Mouse (Mus musculus): ENCODE data around the gene Car8.
A peak's percentile ranks its signal among the peaks of the same experiment; 100 is the strongest.
"Not testable (repeated sequence)": the region's sequence is repeated elsewhere in the genome, so short reads cannot be mapped to it uniquely, and the experiment has no call there.

The Car8 gene

GRCm38 (mm10) chr4:8203367-8203766 lies 35.5 kb downstream of the Car8 start:
- DNase-seq (ENCODE audit: low read depth, low spot score), result no peak

DNA sequence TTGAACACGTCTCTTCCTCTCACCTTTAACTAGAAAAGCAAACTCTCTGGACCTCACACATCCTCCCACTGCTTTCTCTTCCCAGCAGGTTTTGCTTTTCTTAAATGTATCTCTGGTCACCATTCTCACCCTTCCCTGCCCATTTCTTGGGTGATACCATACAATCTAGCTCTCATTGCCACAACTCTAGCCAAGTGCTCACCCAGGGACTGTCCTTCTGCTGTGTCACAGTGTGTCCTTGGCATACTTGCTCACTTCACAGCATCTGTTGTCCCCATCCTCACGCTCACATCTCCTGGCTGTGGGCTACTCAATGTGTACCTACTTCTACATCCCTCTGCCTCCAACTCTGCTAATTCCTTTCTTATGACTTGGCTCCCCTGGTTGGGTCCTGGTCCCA lies 37.2 kb downstream of the Car8 start:
- no peak for DNase-seq (ENCODE audit: low read depth, low spot score)

- no peak for DNase-seq (ENCODE audit: low read depth, low spot score)
Observed at GRCm38 (mm10) chr4:8200081-8200480, 38.8 kb downstream of the Car8 start.

GRCm38 (mm10) chr4:8198033-8198432 lies 40.8 kb downstream of the Car8 start:
- no peak for DNase-seq (ENCODE audit: low read depth, low spot score)

DNA sequence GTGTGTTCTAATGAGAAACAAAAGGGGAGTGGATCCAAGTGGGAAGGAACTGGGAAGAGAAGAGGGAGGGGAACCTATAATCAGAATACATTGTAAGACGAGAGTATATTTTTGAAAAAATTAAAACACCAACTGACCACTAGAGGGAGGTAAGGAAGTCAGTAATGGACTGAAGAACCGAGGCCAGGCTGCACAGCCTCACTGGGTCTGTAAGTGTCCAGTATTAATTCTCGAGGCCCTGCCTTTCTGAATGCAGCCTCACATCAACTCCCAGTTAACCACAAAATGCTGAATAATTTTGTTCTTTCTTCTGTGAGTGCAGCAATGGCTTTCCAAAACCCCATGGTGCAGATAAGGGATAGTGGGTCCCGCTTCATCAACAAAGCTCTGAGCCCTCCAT lies 48.4 kb downstream of the Car8 start:
- DNase-seq (ENCODE audit: low read depth, low spot score), result no peak

- DNase-seq (ENCODE audit: low read depth, low spot score), result no peak
Observed at GRCm38 (mm10) chr4:8186921-8187687, 51.7 kb downstream of the Car8 start.

DNA sequence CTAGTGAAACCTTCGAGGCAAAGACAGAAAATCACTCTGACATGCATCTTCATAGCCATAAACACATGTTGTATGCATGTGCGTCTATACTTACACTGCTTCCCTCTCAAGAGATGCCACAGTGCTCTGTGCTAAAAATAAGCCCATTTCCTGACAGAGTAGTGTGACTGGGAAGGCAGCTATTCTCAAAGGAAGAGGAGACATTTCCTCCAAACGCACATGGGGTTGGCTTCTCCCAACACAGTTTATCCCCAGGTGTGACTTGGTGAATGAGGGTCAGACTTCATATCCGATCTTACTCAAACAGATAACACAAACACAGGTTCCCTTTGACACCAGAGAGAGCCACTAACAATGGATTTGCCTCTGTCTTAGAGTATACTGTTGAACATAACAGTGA lies 58.3 kb downstream of the Car8 start:
- DNase-seq (ENCODE audit: low read depth, low spot score), result no peak

DNA sequence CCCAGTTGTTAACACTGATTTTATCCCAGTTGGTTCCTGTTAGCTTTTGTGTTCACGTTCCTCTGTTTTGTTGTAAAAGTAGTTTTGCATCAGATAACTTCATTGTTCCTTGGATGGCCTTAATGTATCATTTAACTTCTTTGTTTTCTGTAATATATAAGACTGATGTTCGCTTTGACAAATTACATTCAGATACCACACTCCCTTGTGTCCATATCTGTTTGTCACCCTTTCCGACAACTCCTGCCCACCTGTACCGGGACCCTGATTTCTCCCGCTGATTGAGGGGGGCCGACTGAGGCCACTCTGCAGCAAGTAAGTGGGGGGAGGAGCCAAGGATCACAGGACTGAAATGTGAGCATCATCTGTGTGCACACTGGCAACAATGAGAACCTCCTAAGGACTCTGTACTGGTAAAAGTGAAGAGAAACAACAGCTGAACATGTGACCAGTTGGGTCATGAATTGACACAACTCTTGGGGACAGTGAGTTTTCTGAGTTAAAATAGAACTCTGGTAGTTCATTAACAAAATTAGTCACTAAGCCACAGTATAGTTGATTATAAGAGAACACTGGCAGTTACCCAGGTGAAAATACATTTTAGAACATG lies 84.1 kb downstream of the Car8 start:
- no peak for DNase-seq (ENCODE audit: low read depth, low spot score)

DNA sequence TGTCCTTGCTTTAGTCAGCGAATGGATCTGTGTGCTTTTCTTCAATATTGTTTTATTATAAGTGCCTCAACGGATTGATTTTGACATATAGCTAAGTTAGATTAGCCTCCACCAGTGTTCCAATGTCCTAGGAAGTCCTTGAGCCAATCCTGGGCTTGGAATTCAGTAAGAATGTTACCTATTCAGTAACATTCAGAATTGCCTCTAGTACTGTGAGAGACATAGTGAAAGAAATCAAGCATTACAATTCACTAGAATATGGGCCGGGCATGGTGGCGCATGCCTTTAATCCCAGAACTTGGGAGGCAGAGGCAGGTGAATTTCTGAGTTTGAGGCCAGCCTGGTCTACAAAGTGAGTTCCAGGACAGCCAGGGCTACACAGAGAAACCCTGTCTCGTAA lies 84.9 kb downstream of the Car8 start:
- DNase-seq (ENCODE audit: low read depth, low spot score), result not testable (repeated sequence)

DNA sequence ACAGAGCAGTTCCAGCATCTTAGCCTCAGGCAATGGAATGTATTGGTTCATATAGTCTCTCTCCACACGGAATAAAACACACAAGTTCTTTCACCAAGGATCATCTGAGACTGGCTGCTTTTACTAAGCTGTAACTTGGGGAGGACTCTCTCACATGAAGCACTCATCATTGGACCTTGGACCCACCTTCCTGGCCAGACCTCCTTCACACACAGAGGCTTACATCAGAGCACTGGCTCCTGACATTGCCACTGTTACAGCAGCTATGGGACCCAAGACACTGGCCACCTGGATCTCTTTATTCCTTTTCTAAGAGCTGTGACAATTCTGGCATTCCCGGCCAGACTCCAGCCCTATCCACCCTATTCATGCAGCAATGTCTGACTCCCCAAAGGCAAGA lies 101.4 kb downstream of the Car8 start:
- DNase-seq (ENCODE audit: low read depth, low spot score), result no peak

DNA sequence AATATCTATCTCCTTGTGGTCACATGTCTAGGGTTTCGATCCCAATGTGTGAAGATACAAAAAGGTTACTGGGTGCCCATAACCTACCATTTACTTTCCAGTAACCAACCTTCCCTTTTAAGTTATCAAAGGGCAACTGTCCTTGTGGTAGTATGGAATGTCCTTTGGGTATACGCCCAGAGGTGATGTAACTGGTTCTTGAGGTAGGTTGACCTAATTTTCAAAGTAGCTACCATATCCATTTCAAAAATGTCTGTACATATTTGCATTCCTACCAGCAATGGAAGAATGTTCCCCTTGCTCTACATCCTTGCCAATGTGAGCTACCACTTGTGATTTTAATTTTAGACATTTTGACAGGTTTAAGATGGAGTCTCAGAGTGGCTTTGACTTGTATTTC lies 106.8 kb downstream of the Car8 start:
- no peak for DNase-seq (ENCODE audit: low read depth, low spot score)

GRCm38 (mm10) chr4:8113558-8113957 lies 125.3 kb downstream of the Car8 start:
- no peak for DNase-seq (ENCODE audit: low read depth, low spot score)

- no peak for DNase-seq (ENCODE audit: low read depth, low spot score)
Observed at GRCm38 (mm10) chr4:8111891-8112290, 127.0 kb downstream of the Car8 start.

DNA sequence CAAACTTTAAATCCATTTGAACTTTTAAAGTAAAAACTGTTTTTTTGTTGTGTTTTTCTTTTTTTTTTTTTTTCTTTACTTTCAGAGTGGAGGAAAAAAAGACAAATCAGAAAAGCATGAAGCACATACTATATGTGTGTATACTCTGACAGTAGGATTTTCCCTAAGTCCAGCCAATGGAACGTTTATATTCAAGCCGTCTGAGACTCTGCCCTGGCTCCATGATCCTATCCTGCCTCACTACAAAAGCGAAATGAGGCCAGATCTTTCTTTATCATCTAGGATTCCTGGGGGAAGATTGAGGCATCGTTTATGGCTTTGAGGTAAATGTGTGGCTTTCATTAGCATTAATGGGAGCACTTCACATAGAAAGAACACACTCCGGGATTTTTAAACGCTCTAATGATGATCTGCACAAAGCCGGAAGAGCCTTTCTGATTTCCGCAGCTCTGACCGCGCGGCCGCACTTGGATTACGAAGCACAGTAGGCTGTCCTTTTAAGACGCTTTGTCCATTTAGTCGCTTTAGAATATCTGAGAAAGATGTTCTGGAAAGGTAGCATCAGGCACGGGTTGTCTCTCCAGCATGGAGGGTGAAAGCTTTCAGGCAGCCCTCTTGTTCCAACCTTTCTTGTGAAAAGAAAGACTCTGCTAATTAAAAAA lies 128.8 kb downstream of the Car8 start:
- no peak for DNase-seq (ENCODE audit: low read depth, low spot score)

DNA sequence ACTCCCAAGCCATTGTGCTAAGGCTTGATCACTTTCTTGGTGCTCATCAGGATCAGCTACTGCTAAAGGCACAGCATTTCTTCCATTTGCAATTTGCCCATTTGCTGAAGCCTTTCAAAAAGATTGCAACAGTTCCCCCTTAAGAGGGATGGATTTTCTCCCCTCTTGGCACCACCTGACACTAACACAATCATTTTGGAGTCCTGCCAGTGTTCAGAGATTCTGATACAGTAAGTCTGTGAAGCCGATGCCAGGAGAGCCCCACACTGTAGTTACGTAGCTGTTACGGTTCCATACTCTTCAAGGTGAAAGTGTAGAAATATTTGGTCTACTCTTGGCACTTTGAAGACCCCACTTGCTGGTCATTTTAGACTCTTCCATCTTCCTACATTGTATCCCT lies 137.4 kb downstream of the Car8 start:
- no peak for DNase-seq (ENCODE audit: low read depth, low spot score)

GRCm38 (mm10) chr4:8098084-8098483 lies 140.8 kb downstream of the Car8 start:
- peak; percentile 45 for DNase-seq (ENCODE audit: low read depth, low spot score)

GRCm38 (mm10) chr4:8097683-8098082 lies 141.2 kb downstream of the Car8 start:
- DNase-seq (ENCODE audit: low read depth, low spot score), result no peak

DNA sequence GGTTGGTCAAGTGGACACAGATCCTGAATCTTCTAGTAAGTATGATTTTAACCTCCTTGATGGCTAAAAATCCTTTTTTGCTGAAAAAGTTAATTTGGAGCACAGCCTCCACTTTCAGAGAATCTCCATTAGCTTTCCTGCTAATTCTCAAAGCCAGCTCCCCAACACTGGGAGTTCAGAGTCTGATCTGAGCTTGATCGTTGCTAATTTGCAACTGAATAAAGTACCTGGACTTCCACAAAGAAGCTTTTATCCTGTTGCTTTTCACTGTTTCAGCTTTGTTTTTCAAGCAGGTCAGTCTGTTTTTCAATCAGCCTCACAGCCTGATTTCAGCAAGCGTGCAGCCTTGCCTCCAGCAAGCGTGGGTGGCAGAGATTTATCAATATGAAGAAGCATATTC lies 145.3 kb downstream of the Car8 start:
- DNase-seq (ENCODE audit: low read depth, low spot score), result not testable (repeated sequence)

Measured in mesoderm, embryonic 11.5 days (tissue).